Mouse (Mus musculus): ENCODE measurements at regions not wholly inside any gene's neighbourhood (a gene's known extent, or its start where the extent isn't known, plus 50 kb on each side); places are given as distances from the start of the nearest gene placed in this dataset.

GRCm38 (mm10) chr16:39284484-39284883 lies 392.0 kb downstream of the Igsf11 start:
- DNase-seq (ENCODE audit: low spot score in 2 of 2): no peak

- no peak for DNase-seq (ENCODE audit: low spot score in 2 of 2)
Measured at GRCm38 (mm10) chr16:39285028-39285744, 392.7 kb downstream of the Igsf11 start.

GRCm38 (mm10) chr16:39286797-39287565 lies 394.5 kb downstream of the Igsf11 start:
- DNase-seq (ENCODE audit: low spot score in 2 of 2): no peak

- DNase-seq (ENCODE audit: low spot score in 2 of 2): no peak
Measured at GRCm38 (mm10) chr16:39298856-39299255, 406.4 kb downstream of the Igsf11 start.

GRCm38 (mm10) chr16:39302902-39303361 lies 410.5 kb downstream of the Igsf11 start:
- DNase-seq (ENCODE audit: low spot score in 2 of 2): no peak

- no peak for DNase-seq (ENCODE audit: low spot score in 2 of 2)
Measured at GRCm38 (mm10) chr16:39303371-39303770, 410.9 kb downstream of the Igsf11 start.

GRCm38 (mm10) chr16:39307951-39308350 lies 415.5 kb downstream of the Igsf11 start:
- DNase-seq (ENCODE audit: low spot score in 2 of 2): no peak

GRCm38 (mm10) chr16:39316752-39317594 lies 424.5 kb downstream of the Igsf11 start:
- DNase-seq (ENCODE audit: low spot score in 2 of 2): peak in 1 of 2 experiments; percentile 3

- no peak for DNase-seq (ENCODE audit: low spot score in 2 of 2)
Measured at GRCm38 (mm10) chr16:39325627-39326026, 433.2 kb downstream of the Igsf11 start.

- DNase-seq (ENCODE audit: low spot score in 2 of 2): no peak
Measured at GRCm38 (mm10) chr16:39363657-39364056, 471.2 kb downstream of the Igsf11 start.

GRCm38 (mm10) chr16:39368276-39368675 lies 475.8 kb downstream of the Igsf11 start:
- no peak for DNase-seq (ENCODE audit: low spot score in 2 of 2)

- DNase-seq (ENCODE audit: low spot score in 2 of 2): no peak
Measured at GRCm38 (mm10) chr16:39374616-39375015, 482.1 kb downstream of the Igsf11 start.

GRCm38 (mm10) chr16:39379959-39380358 lies 487.5 kb downstream of the Igsf11 start:
- DNase-seq (ENCODE audit: low spot score in 2 of 2): no peak

GRCm38 (mm10) chr16:39389943-39390342 lies 497.5 kb downstream of the Igsf11 start:
- DNase-seq (ENCODE audit: low spot score in 2 of 2): no peak

GRCm38 (mm10) chr16:39390626-39391025 lies 498.2 kb downstream of the Igsf11 start:
- no peak for DNase-seq (ENCODE audit: low spot score in 2 of 2)

GRCm38 (mm10) chr16:39402101-39402749 lies 509.8 kb downstream of the Igsf11 start:
- DNase-seq (ENCODE audit: low spot score in 2 of 2): no peak

- no peak for DNase-seq (ENCODE audit: low spot score in 2 of 2)
Measured at GRCm38 (mm10) chr16:39431581-39431980, 539.1 kb downstream of the Igsf11 start.

GRCm38 (mm10) chr16:39445740-39446139 lies 538.4 kb upstream of the Lsamp start:
- no peak for DNase-seq (ENCODE audit: low spot score in 2 of 2)

- no peak for DNase-seq (ENCODE audit: low spot score in 2 of 2)
Measured at GRCm38 (mm10) chr16:39453400-39454138, 530.6 kb upstream of the Lsamp start.
